ENCODE assay signal across 14 mouse cellular contexts in the genomic region with DNA sequence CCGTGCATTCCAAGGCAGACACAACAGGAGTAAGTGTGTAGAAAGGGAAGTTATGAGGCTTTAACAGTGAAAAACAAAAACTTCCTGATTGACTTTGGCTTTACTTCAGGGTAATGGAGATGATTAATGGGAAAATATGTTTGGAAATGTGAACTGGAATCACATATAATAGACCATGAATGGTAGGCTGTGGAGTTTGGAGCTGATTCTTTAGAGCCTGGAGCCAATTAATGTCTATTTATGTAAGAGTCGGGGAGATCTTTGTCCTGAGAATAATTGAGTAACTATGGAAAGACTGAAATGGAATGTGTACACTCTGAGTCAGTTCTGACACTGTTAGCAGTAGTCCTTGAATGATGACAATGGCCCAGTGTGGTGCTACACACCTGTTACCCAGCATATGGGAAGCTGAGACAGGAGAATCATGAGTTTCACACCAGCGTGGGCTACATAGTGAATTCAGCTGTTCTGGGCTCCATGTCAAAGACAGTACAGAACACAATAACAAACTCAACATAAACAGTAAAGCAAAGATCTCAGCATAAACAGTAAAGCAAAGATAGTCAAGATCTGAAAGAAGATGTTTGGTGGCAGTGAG.
"Had no signal": no experiment of that assay in that cellular context is flagged by ENCODE, and none has a peak within 500 bp of the region (broad histone marks: within the 10 kb centered on the region; RNA-seq: fewer than 3 reads in every experiment).

No protein-coding gene starts in this region.

- H3K4me1 ChIP-seq: liver, embryonic 13.5 days; midbrain, embryonic 12.5 days had no signal

- ATAC-seq: midbrain, embryonic 16.5 days had no signal

- DNase-seq: kidney, adult 18-20 months; kidney, adult 9 months; kidney, postnatal 36 days; layer of hippocampus, postnatal 36 days; liver, embryonic 13.5 days; lung, embryonic 14.5 days; thymus, adult 2 months; thymus, postnatal 14 days; thymus, postnatal 4 days had no signal

- H3K27ac ChIP-seq: left cerebral cortex, adult 2 months; liver, embryonic 13.5 days; macrophage; midbrain, embryonic 12.5 days; stomach, postnatal 0 days had no signal

- H3K9ac ChIP-seq: liver, embryonic 13.5 days; lung, embryonic 14.5 days; midbrain, embryonic 12.5 days had no signal

- H3K4me2 ChIP-seq: liver, embryonic 13.5 days; lung, embryonic 14.5 days; midbrain, embryonic 12.5 days had no signal

- H3K36me3 ChIP-seq: liver, embryonic 13.5 days; midbrain, embryonic 12.5 days had no signal

- H3K9me3 ChIP-seq: liver, embryonic 13.5 days had no signal

- H3K4me3 ChIP-seq: left cerebral cortex, adult 2 months; liver, embryonic 13.5 days; midbrain, embryonic 12.5 days had no signal

- H3K27me3 ChIP-seq: liver, embryonic 13.5 days; midbrain, embryonic 12.5 days had no signal
